Mouse (Mus musculus) layer of hippocampus, postnatal 36 days (tissue): ENCODE data around the gene Vps50. TPM values are rescaled to one million over a fixed set of nuclear protein-coding genes. Genes with fewer than 3 reads are reported as not detected.
A peak's percentile ranks its signal among the peaks of the same experiment; 100 is the strongest.
"Not testable (repeated sequence)": the region's sequence is repeated elsewhere in the genome, so short reads cannot be mapped to it uniquely, and the experiment has no call there.

ENCODE experiments used
- DNase-seq, 2 experiments: peaks; one replicate each; pipeline ENCODE4 v3.0.0; 2022
- total RNA-seq, 2 experiments: library from RNA; stranded (reverse); gene quantifications; 2 replicates each; pipeline ENCODE4 v1.2.3; 2021

Gene Vps50
- 10 to 100 TPM; 51.9 to 53.0 TPM for total RNA-seq

DNA sequence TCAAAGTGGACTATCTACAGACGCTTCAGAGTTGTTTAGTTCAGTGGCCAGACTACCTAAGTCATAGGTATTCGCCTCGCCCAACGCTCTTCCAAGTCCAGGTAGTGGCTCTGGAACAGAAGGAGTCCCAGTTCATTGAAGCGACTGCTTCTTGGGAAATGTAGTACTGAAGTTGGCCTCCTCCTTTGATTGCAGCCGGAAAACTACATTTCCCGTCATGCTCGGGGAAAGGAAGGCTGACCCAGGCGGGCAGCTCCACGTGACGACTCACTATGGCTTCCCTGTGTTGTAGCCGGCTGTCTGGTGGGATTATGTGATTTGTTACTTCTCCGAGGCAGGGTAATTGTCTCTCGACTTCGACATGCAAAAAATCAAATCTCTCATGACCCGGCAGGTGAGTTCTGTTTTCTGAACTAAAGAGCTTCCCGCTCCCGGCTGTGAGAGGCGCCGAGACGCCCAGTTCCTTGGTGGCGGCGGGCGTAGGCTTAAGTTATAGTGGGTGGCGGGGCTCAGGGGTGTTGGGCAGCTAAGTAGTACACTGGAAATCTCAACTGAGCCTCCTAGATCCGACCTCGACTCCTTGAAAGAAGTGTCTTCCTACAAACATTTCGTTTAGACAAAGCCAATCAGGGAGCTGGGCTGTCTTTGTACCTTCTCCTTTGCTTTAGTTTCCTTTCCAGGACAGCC is at the start of gene Vps50, which contains the start of gene Hepacam2:
Gene Vps50, plus strand, starts transcription at position 221 of the 687 bp plus-strand sequence.
Gene Hepacam2, minus strand, starts transcription at position 137 of the 687 bp plus-strand sequence.
- peak; percentile 86 to 88 for DNase-seq

DNA sequence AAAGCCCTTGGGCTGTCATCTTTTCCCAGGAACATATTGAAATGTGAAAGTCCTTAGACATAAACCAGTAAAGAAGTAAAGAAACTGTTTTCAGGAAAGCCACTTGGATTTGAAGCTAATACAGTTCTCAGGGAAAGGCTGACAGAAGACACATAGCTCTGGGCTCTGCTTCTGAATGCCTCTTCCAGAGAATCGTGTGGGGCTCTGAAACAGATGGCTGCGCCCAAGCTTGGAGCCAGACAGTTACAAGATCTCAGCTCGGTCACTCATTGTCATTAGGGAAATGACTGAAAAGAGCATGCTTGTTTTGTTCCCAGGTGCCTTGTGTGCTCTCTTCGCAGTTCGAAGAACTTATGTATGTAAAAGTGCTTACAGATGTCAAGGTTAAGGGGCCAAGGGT is 43.8 kb upstream of the Vps50 start:
- DNase-seq: peak in 1 of 2 experiments; percentile 2

DNA sequence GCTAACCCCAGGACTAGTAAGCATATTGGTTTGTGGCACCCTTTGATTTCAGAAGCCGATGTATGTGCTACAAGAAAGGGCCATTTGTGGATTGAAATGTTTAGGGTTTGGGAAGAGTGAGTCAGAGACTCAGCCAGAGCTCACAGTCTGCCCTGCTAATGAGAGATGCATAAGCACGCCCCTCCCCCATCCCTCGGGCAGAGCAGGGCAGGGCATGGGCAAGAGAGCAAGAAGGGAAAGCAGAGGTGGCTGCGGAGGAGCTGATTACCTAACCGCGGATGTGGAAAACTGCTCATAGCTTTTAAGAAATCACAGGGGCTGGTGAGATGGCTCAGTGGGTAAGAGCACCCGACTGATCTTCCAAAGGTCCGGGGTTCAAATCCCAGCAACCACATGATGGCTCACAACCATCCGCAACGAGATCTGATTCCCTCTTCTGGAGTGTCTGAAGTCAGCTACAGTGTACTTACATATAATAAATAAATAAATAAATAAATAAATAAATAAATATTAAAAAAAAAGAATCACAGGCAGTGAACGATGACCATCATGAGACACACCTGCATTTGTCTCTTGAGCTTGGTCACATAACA is 42.1 kb upstream of the Vps50 start:
- DNase-seq: no peak

DNA sequence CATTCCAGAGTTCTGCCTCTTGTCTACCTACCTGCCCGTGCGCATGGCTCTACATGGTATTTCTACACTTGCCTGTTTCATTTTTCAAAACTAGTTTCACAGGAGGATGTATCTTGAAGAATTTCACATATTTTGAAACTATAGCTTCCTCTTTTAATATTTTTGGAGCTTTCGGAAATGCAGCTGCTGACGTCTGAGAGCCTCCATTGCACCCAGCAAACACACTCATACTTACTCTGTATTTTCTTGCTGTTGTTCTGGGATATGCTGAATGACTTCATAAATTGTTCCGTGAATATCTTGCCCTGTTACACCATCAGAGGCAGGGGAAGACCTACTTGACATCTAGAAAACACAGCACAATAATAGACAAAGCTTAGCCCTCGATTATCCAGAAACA is 35.2 kb upstream of the Vps50 start:
- no peak for DNase-seq

DNA sequence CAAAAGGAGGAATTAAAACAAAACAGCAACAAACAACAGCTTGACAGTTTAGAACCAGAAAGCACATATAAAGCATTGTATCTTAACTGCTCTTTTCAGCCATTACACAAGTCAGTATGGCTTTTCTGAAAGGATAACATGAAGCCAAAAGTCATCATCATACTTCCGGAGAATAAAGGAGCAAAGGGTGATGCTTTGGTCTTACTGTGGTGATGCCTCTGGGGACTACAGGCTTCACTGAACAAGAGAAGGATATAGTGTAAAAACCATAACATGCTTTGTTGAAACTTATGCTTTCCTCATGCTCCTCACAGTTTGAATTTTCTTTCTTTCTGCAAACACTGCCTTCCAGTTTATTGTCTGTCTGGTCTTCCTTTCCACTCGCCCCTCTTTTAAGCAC is 34.6 kb upstream of the Vps50 start:
- no peak for DNase-seq

DNA sequence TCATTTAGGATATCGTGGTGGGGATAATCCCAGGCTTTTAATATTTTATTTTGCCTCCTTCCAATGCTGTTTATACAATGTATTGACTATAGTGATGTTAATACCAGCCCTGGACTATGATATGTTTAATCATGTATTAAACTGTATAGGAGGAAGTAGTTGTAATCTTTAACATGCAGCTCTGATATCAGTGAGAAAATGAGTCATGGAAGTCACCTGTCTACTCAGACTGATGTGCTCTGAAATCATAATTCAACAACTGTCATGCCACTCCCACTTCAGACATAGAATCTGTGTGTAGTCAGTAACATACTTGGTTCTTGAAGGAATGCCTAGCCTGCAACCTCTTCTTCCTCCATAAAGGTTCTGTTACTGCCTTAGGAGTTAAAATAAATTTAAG is 29.6 kb upstream of the Vps50 start:
- no peak for DNase-seq

DNA sequence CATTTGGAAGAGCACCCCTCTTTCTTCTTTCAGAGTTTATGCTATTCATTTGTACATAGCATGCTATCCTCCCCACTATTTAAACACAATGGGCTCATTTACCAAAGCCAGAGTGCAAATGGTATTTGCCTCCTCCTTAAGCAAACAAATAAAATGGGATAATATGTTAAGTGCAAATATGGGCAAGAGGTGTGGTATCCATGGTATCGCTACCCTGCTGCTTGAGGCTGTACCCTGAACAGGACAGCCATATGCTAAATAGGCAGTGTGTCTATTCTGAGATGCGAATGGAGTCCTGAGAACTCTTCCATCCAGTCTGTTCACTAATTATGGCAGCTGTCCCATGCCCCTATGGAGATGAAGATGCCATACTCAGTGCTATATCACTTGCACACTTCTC is 27.5 kb upstream of the Vps50 start:
- DNase-seq: no peak

DNA sequence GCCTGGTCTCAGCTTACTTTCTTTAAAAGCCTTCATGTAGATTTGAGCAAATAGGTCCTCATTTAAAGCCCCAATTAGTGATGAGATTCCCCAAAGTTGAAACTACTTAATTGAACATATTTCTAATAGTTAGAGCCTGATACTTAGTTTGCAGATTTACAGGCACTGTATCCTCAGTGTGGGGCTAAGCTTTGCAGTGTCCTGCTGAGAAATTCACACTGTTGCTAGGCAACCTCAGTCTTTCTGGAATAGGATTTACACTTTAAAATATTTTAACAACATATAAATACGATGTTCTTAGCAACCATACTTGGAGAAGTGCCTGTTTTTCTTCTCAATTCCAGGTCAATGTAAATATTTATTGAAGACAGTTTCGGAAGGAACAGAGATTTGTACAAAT is 21.9 kb upstream of the Vps50 start:
- no peak for DNase-seq

DNA sequence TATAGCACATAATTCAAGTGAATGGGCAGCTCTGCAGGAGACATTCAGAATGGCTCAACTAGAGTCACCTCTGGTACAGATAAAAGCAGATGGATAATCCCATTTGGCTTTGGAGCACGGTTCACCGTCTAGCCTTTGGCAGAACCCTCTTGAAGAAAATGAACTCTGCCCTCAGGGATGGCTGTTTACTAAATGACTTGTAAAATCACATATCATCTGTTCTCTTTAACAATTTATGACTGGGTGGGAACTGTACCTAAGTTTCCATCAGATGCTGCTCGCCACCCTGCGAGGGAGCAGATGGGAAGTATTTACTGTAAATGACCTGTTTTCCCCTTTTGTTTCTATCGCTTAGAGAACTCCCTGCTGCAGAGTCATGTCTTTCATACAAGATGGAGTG is 18.3 kb upstream of the Vps50 start:
- DNase-seq: no peak

DNA sequence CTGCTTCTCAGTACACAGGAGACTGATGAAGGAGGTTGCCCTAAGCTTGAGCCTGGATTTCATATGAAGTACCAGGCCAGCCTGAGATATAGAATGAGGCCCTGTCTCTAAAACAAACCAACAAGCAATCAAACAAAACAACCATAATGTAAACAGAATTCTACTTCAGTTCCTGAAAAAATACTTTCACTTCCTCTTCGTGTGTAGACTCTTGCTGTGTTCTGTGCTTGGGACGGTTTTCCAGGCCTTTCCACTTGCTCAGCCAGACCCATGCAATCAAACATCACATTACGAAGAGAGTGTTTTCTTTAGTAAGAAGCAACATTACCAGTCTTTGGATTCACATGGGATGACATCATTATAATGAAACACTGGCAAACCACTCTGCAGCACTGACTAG is 16.5 kb upstream of the Vps50 start:
- DNase-seq: no peak

DNA sequence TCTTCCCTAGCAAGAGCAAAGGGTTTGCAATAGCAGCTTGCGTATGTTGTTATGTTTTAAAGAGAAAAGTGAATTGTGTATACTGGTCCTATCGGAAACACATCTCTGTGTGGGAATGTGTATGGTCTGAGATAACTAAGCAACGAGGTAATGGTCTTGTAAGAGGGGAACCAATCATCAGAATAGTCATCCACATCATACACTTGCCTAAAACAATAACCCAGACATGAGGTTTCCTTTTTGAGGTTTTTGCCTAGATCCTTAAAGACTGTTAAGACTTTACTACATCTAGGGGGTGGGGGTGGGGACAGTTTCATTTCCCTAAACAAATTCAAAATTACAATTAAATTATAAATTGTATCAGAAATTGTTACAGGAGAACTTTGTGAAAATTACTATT is 13.0 kb upstream of the Vps50 start:
- DNase-seq: no peak

DNA sequence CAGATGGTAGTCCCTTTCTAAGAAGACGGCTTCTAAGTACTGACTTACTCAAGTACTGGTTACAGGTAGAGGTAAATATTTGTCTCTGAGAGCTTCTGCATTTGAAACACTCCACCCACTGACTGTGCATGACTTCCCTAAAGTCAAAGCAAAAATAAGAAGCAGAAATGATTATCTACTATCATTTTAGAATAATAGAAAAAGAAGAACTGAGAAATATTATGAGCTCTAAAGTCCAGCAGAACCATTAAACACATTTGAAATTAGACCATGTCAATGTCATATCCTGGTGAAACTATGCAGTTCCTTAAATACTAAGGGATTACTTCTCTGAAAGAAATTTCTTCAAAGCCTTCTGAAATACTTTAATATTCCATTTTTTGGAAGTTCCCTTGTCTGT is 10.8 kb upstream of the Vps50 start:
- DNase-seq: no peak

DNA sequence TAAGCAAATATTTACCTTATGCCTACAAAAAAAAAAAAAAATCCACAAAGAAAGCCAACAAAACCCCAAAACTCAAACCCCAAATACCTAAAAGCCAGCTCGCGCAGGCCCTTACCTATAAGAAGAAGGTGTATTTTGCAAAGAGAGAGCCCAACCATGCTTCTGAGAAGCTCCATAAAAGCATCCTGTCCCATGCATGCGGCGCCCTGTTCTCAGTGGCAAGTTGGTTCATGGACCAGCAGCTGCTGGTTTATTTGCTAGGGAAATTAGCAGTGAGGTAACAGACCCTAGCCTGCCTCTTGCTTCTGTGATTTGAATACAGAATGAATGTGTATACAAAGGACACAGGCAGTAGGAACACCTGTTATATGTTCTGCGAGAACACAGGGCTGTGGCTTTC is 3.9 kb upstream of the Vps50 start:
- DNase-seq: no peak

DNA sequence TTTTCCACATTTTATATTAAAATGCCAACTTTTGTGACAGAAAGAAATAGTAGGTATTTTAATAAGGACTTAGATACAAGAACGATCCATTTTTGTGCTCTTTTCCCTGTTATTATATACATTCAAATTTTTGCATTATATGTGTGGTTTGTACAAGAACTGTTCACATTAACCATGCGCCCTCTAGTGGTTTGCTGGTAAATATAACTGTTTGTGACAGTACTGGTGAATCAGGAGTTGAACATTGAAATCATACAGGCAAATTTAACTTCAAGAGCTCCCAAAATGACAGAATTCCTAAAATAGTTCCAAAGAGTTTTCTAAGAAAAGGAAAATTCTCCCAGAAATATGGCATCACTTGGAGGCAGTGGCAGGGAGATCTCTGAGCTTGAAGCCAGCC is 2.0 kb upstream of the Vps50 start:
- no peak for DNase-seq

DNA sequence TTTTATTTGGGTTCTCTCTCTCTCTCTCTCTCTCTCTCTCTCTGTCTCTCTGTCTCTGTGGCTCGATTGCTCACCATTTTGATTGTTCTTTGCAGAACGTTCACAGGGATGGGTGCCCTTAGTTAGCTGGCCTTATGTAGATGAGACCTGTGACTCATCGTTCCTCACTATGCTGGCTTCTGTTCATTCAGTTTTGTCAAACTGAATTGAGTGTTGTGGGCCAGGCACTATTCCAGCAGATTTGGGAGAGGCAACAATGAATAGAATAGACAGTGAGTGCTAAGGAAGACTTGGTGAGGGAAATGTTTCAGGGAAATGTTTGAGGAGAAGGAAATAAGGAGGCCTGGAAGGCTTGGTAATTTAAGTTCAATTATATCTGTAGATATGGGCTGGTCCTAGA is 2.1 kb downstream of the Vps50 start:
- no peak for DNase-seq

DNA sequence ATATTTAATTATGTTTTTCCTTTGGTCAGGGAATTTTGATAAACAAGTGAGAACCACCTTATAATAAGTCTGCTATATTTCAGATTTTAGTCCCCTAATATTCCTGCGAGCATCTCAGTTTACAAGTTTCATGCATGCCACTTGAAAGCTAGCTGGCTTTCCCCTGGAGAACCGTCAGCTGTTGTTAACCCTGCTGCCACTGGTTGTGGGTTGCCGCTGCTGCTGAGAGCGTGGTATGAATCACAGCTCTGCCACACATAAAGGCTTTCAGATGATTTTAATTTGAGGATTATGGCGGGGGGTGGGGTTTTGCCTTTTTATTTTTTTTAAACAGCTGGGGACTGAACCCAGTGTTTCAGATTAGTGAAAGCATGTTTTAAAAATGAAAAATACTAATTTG is 7.1 kb downstream of the Vps50 start:
- no peak for DNase-seq

DNA sequence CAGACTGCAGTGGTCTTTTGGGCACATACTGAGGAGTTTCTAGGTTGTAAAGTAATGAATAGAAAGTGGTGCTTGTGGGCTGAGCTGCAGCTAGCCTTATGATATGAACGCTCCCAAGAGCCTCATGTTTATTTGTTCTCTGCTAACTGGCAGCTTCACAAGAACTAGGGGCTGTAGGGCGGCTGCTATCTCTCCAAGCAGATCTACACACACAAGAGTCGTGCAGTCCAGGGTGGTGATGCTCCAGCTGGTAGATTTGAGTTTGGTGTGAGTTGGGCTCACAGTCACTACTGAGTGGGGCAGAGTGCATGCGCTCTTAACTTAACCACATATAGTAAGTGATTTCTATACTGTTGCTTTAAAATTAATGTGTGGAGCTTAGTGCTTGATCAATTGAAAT is 8.9 kb downstream of the Vps50 start:
- DNase-seq: no peak

DNA sequence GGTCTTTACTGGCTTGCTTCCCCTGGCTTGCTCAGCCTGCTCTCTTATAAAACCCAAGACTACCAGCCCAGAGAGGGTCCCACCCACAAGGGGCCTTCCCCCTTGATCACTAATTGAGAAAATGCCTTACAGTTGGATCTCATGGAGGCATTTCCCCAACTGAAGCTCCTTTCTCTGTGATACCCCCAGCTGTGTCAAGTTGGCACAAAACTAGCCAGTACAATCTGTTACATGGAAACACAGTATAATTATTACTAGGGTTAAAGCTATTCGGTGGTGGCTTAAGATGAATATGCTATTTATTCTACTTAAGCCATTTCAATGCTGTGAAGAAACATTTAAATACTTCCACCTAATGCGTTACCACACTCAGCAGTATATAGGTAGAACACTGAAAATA is 10.0 kb downstream of the Vps50 start:
- not testable (repeated sequence) for DNase-seq

DNA sequence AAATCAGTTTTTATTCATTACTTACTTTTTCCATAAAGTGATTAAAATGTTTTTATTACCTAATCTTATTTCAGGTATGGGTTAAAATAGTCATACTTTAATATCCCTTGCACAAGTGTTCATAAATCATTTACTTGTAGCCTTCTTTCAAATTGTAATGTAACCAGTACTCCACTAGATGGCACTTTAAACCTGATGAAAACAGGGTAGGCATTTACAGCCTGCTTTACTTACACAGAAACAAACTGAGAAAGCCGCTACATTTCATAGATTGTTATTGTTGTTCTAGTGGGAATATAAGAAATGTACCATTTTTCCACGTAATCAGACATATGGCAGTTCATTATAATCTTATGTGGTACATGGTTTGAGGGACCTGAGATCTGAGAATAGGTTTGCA is 11.6 kb downstream of the Vps50 start:
- no peak for DNase-seq

DNA sequence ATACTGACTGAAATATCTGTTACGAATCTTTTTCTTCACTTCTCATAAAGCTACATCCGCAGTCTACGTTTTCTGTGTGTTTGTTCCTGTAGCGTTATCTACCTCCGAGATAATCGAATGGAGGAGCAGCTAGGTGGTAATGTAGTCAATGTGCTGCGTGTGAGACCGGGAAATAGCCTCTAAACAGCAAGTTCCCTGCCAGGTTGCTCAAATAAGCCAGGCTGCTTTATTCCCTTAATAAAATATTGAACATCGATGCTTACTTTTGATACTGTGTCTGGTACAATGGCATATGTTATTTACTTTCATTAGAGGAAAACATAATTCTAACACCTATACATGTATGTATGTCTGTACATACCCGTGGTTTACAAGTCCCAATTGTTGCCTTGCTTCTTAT is 12.9 kb downstream of the Vps50 start:
- no peak for DNase-seq

DNA sequence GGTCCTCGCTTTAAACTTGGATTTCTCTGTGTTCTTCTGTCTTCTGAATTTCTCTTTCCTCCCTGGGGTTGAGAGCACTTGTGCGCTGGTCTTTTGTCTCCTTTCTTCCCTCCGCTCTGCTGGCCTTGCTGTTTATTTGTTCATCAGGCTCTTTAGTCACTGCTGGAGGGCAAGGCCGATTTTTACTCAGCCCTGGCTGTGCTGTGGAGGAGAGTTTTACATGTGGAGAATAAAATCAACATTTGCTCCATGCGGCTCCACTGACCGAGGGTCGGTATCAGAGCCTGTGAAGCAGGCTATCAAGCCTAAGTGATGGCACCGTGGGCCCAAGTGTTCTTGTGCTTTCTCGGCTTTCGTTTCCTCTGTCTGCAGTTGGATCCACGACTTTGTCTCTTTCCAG is 13.4 kb downstream of the Vps50 start:
- no peak for DNase-seq

DNA sequence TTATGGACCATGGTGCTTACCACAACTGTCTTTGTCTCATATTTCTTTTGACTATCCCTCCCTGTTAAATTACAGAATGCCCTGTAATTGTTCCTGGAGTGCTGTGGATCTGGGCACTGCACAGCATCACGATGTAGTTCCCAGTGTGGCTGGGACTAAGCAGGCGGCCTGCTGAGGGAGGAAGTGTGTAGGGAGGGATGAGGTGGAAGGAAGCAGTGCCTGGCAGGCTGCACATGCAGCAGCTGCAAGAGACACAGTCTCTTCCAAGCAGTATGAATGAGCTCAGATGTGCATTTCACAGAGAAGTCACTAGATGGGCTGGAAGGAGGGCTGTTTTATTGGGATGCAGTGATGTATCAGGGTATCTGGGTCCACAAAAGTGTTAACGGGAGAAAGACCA is 14.4 kb downstream of the Vps50 start:
- peak; percentile 27 to 30 for DNase-seq

DNA sequence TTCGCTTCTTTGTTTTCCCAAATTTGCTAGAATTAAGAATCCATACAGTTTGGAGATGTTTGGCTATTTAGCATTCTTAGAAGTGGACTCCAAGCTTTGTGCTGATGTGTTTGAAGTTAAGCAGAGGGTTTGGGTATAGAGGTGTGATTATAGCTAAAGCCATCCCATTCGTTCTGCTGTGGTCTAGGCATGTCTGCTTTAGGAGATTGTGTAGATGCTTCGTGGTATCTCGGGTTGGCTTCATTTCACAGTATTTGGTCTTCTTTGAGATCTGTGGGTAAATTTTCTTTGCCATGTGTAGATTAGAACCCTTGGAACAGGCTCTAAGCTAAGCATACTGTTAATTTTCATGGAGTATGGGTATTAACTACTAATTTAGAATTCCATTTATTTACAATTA is 30.0 kb downstream of the Vps50 start:
- no peak for DNase-seq

DNA sequence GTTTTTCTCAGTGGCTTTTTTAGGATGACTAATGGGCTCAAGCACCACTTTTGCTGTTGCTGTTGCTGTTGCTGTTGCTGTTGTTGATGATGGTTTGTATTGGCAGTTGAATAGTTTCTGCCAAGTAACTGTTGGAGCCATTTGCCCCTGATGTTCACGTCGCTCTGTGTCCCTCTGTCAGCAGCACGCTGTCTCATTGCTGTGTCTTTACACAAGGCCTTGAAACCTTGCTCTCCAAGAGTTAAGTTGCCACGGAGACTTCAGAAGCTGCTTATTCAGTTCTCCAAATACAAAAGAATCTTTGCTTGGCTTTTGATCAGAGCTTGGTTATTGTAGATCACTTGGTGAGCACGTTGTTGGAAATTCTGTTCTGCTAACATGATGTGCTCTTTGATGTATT is 33.3 kb downstream of the Vps50 start:
- DNase-seq: no peak

DNA sequence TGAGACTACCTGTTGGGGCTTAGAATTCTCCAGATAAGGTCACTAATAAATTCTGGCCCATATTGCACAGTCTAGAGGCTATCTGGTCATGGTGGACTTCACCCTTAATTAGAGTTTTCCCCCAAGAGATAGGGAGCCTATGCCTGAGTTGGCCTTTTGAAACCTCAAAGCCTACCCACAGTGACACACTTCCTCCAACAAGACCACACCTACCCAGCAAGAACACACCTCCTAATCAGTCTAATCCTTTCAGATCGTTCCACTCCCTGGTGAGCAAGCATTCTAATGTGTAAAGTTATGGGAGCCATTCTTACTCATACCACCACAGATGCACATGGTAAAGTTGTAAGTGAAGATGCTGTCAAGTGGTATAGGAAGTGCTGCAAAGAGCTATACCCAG is 37.9 kb downstream of the Vps50 start:
- DNase-seq: no peak
